Comparison of ENCODE assay signal across 9 mouse cellular contexts in the genomic region with DNA sequence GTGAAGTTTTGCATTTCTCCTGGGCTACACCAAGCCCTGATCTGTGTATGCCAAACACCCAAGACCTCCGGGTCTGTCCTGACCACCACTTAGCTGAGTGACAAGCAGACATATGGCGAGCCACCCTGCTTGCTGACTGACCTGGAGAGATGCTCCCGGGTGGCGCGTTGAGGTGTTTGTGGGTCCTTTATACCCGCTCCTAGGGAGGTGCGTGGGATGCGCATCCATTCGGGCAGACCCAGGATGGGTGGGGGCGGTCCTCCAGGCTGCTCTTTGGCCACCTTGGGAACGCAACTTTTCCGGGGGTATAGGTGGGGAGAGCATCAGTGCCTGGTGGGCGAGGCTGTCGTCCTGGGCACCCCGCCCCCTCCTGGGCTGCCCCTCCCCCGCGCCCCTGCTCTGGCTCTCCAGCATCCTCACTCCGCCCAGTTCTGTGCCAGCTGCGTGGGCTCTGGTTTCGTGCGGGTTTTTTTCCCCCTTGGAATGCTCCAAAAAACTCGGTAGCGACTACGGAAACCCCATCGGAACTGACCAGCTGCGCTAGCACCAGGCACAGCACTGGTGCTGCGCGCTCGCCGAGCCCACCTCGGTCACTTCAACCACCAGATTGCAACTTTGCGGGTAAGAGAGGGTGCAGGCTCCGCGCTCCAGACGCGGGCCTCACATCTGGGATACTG. TPM values are rescaled to one million over a fixed set of nuclear protein-coding genes. Genes with fewer than 3 reads are reported as not detected.
DNase-seq lines count a peak whose midpoint lies in the region; ATAC-seq and TF ChIP-seq lines count a peak whose summit lies in the region.
"Had no signal": no experiment of that assay in that cellular context is flagged by ENCODE, and none has a peak within 500 bp of the region (broad histone marks: within the 10 kb centered on the region; RNA-seq: fewer than 3 reads in every experiment).

Gene Trpc4, plus strand, starts transcription at position 397 of the 677 bp plus-strand sequence.

- H3K9me3 ChIP-seq in kidney, embryonic 16.5 days (ENCODE audit: low read length), result no peaks in the 10 kb centered on the region

- no peak within 1 kb of the TSS for H3K27ac ChIP-seq in kidney, embryonic 16.5 days (ENCODE audit: low read length)
- H3K27ac ChIP-seq in olfactory bulb, adult 2 months (ENCODE audit: insufficient read depth, low read depth, low read length), result peak within 1 kb of the TSS; percentile 79

- H3K9ac ChIP-seq in kidney, embryonic 16.5 days (replicated peaks; ENCODE audit: low read length), result peak within 1 kb of the TSS; percentile 58

- ATAC-seq in kidney, embryonic 16.5 days (ENCODE audit: low FRiP score, low TSS enrichment), result peak; percentile 87
- ATAC-seq: Patski had no signal

- intact Hi-C loops in left cerebral cortex, postnatal 4 days (cut with DNase I), result loop anchor here (2.0 to 5.0 kb wide), 4 partner anchors 157 to 628 kb away; no protein-coding TSS in a partner anchor

- no peak for TF ChIP-seq POLR2A in olfactory bulb, adult 2 months (IDR thresholded peaks at IDR 0.05; ENCODE audit: insufficient read depth, low read depth, low read length)

- no peaks in the 10 kb centered on the region for H3K36me3 ChIP-seq in kidney, embryonic 16.5 days (ENCODE audit: insufficient read depth, low read length)

- peak within 1 kb of the TSS; percentile 94 for H3K4me2 ChIP-seq in kidney, embryonic 16.5 days (replicated peaks; ENCODE audit: low read depth, low read length)

- H3K4me1 ChIP-seq in kidney, embryonic 16.5 days (ENCODE audit: insufficient read depth, low read length), result peaks cover 20% of the 10 kb centered on the region
- peaks cover 2% of the 10 kb centered on the region; the same call in 1 of the 2 replicates for H3K4me1 ChIP-seq in olfactory bulb, adult 2 months (ENCODE audit: control insufficient read depth, insufficient read depth, low read length)

- H3K27me3 ChIP-seq in kidney, embryonic 16.5 days (ENCODE audit: insufficient read depth, low read length), result peaks cover 32% of the 10 kb centered on the region

- no peak for TF ChIP-seq CTCF in olfactory bulb, adult 2 months (IDR thresholded peaks at IDR 0.05; ENCODE audit: insufficient read depth, low read depth, low read length)

- DNase-seq in kidney, adult 18-20 months, result no peak
- peak; percentile 47 for DNase-seq in embryo, embryonic 11 days
- DNase-seq in heart, postnatal 4 days, result peak; percentile 4
- DNase-seq in left cerebral cortex, postnatal 4 days, result peak; percentile 25
- DNase-seq in cerebellum, adult 18-20 months, result no peak
- DNase-seq in cerebellum, adult 9-10 months, result no peak

- H3K4me3 ChIP-seq in kidney, embryonic 16.5 days (ENCODE audit: low read length), result peak within 1 kb of the TSS; percentile 50
- peak within 1 kb of the TSS; percentile 92 for H3K4me3 ChIP-seq in olfactory bulb, adult 2 months (ENCODE audit: insufficient read depth, low read depth, low read length)

- WGBS in kidney, embryonic 16.5 days, result under 1% methylated on average over 33 of the region's 36 CpGs
- 1% methylated on average over 36 of the region's 36 CpGs for WGBS in olfactory bulb, adult 2 months

RNA-seq across cellular contexts. Expression of gene Trpc4, which starts in this region (rescaled TPM):
- 0.71 and 0.85 TPM in 2 replicates for polyA plus RNA-seq in kidney, embryonic 16.5 days (2015; fragmentation: Nextera tagmentation; extraction: Ambion mirVana)
- under 1 TPM; 0.11 to 0.26 TPM for total RNA-seq in heart, postnatal 4 days (2021)
- total RNA-seq in left cerebral cortex, postnatal 4 days (2021), result 10 to 100 TPM; 55.1 to 60.5 TPM
- not detected in 2 replicates for polyA plus RNA-seq in olfactory bulb, adult 2 months (2012; ENCODE audit: insufficient read depth, insufficient read length, low replicate concordance, missing spikeins)

Comparison
In these comparisons a context has a peak if more than half of its experiments do, and no peak if none do; other contexts are left out.
1. RNA of gene Trpc4 (total RNA-seq): 55.1 to 60.5 TPM in left cerebral cortex, postnatal 4 days; 0.11 to 0.26 TPM in heart, postnatal 4 days; every median in the first group is over 10 times any median in the second.
2. Peak in ATAC-seq, H3K4me3 ChIP-seq, H3K9ac ChIP-seq and H3K4me2 ChIP-seq in kidney, embryonic 16.5 days; RNA of the gene not detected or under 1 TPM.
3. Peak in DNase-seq in heart, postnatal 4 days; RNA of the gene not detected or under 1 TPM.
4. DNase-seq: peak in embryo, embryonic 11 days (single experiment) and left cerebral cortex, postnatal 4 days (single experiment); none in kidney, adult 18-20 months (single experiment), cerebellum, adult 18-20 months (0 of 2) and cerebellum, adult 9-10 months (single experiment).